Mouse (Mus musculus): ENCODE measurements around the gene Smagp. TPM values are rescaled to one million over a fixed set of nuclear protein-coding genes. Genes with fewer than 3 reads are reported as not detected.
A peak's percentile ranks its signal among the peaks of the same experiment; 100 is the strongest.

Gene Smagp
- polyA plus RNA-seq, 1 experiment from 2014 or later = 36.6 TPM

DNA sequence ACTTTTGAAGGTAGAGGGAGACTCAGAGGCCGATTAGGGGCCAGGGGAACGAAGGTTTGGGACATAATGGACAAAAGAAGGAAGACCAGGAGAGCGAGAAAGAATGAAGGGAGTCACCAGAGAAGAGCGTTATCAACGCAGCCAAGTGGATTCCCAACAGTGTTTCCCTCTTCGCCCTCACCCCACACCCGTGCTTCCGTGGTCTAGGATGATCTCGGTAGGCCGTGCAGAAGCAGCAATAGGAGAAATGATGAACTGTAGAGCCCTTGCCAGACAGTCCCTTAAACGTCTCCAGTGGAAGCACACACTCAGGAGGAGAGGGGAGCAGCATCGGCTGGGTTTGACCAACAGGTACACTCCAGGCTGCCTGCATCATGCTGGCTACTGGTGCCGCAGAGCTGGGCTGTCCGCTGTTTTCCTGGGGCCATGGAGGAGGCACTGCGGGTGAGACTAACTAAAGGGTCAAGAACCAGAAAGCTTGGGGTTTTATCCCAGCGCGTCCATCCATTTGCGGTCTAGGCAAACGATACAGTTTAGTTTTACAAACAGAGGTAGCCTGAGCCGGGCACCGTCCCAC lies 36.0 kb downstream of the Smagp start:
- Histone ChIP-seq H3K27ac (no peak overlapping the region), H3K4me3 (peak overlapping the region; percentile 76), H3K4me1 (peaks cover 24% of the 10 kb centered on the region), H3K36me3 (no peaks in the 10 kb centered on the region), H3K4me2 (peak overlapping the region; percentile 97), H3K27me3 (peaks cover 25% of the 10 kb centered on the region), H3K9ac (no peak overlapping the region), H3K9me3 (no peaks in the 10 kb centered on the region)
- no peak for ATAC-seq (ENCODE audit: insufficient number of reproducible peaks, low FRiP score, low TSS enrichment, low read depth)
- WGBS = 17% methylated on average over 21 of the region's 21 CpGs

DNA sequence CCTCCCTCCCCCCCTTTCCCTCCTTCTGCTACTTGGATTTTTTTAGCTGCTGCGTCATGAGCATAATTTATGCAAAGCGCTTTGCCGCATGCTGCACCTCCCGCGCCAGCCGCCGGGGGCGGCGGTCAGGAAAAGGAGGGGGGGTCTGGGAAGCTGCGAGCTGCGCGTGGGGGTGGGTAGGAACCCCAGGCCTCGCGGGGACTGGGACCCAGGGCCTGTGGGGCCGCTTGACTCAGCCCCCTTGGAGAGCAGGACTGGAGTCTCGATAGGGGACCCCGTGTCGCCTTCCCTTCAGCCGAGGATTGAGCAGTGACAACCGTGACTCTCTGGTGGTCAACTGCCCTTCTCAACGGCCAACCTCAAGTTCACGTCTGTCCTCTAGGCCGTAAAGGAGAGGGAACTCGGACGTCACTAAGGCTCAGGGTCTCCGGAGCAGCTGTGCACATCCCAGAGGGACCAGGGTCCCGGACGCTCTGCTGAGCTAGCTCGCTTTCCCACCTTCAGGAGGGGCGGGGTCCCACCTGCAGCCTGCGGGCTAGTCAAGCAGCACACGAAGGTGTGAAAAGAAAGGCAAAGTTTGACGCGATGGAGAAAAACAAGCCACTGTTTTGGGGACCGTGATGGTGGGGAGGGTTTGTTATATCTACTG lies 36.6 kb downstream of the Smagp start:
- peak overlapping the region; percentile 69 for H3K9ac ChIP-seq
- peaks cover 24% of the 10 kb centered on the region for H3K4me1 ChIP-seq
- H3K27me3 ChIP-seq = peaks cover 25% of the 10 kb centered on the region
- H3K36me3 ChIP-seq = no peaks in the 10 kb centered on the region
- peak overlapping the region; percentile 97 for H3K4me2 ChIP-seq
- no peaks in the 10 kb centered on the region for H3K9me3 ChIP-seq
- 1% methylated on average over 34 of the region's 35 CpGs for WGBS
- H3K27ac ChIP-seq = peak overlapping the region; percentile 47; the same call in 1 of the 2 replicates
- peak; percentile 57 for ATAC-seq (ENCODE audit: insufficient number of reproducible peaks, low FRiP score, low TSS enrichment, low read depth)
- peak overlapping the region; percentile 76 for H3K4me3 ChIP-seq

DNA sequence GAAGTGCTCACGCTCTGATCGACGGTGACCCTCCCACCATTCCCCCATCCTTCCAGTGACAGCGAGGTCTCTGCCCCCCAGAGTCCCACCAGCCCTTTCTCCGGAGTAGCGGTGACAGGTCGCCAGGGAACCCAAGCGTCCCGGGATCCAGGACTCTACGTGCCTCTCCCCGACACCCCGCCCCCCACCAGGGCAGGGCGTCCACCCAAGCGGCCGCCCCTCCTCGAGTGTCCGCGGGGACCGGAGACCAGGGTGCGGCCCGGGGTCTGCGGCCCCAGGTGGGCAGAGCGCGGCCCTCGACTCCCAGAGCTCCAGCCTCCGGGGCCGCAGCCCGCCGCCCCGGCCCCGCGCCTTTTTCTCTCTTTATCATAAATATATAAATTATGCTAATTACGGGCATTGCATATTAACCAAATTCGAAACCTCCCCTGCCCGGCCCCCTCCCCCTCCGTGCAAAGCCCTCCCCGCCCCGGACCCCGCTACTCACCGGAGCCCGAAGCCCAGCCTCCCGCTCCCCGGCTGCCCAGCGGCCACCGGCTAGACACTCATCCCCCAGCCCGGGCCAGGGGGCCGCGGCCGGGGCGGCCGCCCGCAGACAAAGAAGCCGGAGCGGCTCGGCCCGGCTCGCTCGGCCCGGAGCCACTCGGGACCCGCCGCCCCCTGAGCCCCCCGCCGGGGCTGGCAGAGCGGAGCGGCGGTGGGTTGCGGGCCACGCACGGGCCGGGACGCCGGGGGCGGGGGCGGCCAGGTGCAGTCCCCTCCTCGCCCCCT lies 37.3 kb downstream of the Smagp start, which contains the start of gene Pou6f1:
Gene Pou6f1, minus strand, starts transcription at position 709 of the 771 bp plus-strand sequence.
- Histone ChIP-seq H3K27me3 (peaks cover 19% of the 10 kb centered on the region), H3K36me3 (no peaks in the 10 kb centered on the region), H3K4me2 (peak within 1 kb of the TSS; percentile 97), H3K4me1 (peaks cover 18% of the 10 kb centered on the region), H3K27ac (peak within 1 kb of the TSS; percentile 47), H3K4me3 (peak within 1 kb of the TSS; percentile 76), H3K9ac (peak within 1 kb of the TSS; percentile 69), H3K9me3 (no peaks in the 10 kb centered on the region)
- WGBS = 0% methylated on average over 60 of the region's 76 CpGs
- ATAC-seq (ENCODE audit: insufficient number of reproducible peaks, low FRiP score, low TSS enrichment, low read depth) = peak; percentile 49

DNA sequence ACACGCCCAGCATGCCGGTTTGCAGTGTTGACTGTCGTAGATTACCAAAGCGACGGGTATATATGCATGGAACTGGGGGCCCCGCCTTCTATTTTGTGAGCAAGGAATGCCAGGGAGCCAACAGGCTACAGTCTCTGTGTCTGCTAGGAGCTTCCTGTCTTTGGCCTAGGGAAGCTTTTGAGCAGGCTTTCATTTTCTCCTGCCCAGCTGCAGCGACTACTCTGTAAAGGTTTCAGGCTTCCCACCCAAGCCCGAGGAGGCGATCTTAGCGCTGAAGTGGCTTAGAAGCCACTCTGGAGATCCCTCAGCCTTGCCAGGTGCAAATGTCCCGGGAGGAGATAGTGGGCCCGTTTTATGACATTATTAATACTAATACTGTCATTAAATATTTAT lies 37.9 kb downstream of the Smagp start:
- Histone ChIP-seq H3K4me3 (peak overlapping the region; percentile 76), H3K4me2 (peak overlapping the region; percentile 97), H3K9me3 (no peaks in the 10 kb centered on the region), H3K9ac (peak overlapping the region; percentile 69), H3K27ac (peak overlapping the region; percentile 38; the same call in 1 of the 2 replicates), H3K4me1 (peaks cover 18% of the 10 kb centered on the region), H3K36me3 (no peaks in the 10 kb centered on the region), H3K27me3 (peaks cover 19% of the 10 kb centered on the region)
- 1% methylated on average over 12 of the region's 12 CpGs for WGBS
- ATAC-seq (ENCODE audit: insufficient number of reproducible peaks, low FRiP score, low TSS enrichment, low read depth) = no peak

DNA sequence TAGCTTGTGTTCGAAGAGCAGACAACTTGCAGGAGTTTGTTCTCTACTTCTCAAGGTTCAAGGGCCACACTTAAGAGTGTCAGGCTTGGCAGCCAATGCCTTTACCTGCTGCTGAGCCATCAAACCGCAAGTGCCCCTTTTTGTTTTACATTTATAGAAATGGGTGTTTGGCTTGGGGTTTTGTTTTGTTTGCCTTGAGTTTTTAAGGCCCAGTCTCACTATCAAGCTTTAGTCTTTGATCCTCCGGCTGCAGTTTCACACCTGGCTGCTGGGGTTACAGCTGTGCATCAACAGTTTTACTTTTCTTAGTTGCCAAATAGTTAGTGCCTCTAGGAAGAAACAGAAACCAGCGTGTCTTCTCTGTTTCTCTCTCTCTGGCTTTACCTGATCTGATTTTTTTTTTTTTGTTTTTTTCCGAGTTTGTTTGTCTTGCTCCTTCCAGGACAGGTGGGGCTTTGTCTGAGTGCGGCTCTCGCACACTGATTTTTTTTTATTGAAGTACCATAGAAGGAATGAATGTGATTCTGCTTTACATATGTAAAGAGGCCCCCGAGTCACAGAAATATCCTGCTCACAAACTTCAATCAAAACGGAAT lies 38.4 kb downstream of the Smagp start:
- no peak for ATAC-seq (ENCODE audit: insufficient number of reproducible peaks, low FRiP score, low TSS enrichment, low read depth)
- H3K4me1 ChIP-seq = peaks cover 18% of the 10 kb centered on the region
- H3K9me3 ChIP-seq = no peaks in the 10 kb centered on the region
- WGBS = 20% methylated on average over 9 of the region's 9 CpGs
- H3K27ac ChIP-seq = peak overlapping the region; percentile 38; the same call in 1 of the 2 replicates
- H3K36me3 ChIP-seq = no peaks in the 10 kb centered on the region
- H3K9ac ChIP-seq = peak overlapping the region; percentile 69; the same call in 1 of the 2 replicates
- H3K27me3 ChIP-seq = peaks cover 15% of the 10 kb centered on the region
- H3K4me3 ChIP-seq = peak overlapping the region; percentile 76
- peak overlapping the region; percentile 97 for H3K4me2 ChIP-seq

DNA sequence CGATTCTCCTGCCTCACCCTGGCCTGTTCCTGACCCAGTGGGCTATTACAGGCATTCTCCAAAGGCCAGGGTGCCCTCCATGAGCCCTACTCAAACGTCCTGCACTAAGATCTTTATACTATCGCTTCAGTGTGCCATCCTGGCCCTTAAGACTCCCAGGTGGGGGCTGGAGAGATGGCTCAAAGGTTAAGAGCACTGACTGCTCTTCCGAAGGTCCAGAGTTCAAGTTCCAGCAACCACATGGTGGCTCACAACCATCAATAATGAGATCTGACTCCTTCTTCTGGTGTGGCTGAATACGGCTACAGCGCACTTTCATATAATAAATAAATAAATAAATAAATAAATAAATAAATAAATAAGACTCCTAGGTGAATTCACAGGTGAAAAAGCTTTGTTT lies 43.9 kb downstream of the Smagp start:
- no peak for ATAC-seq (ENCODE audit: insufficient number of reproducible peaks, low FRiP score, low TSS enrichment, low read depth)
- H3K9me3 ChIP-seq = no peaks in the 10 kb centered on the region
- no peaks in the 10 kb centered on the region for H3K4me1 ChIP-seq
- H3K36me3 ChIP-seq = peaks cover 9% of the 10 kb centered on the region; the same call in 1 of the 2 replicates
- H3K9ac ChIP-seq = no peak overlapping the region
- no peak overlapping the region for H3K4me2 ChIP-seq
- H3K27ac ChIP-seq = no peak overlapping the region
- H3K4me3 ChIP-seq = no peak overlapping the region
- no peaks in the 10 kb centered on the region for H3K27me3 ChIP-seq
- 79% methylated on average over 6 of the region's 6 CpGs for WGBS

DNA sequence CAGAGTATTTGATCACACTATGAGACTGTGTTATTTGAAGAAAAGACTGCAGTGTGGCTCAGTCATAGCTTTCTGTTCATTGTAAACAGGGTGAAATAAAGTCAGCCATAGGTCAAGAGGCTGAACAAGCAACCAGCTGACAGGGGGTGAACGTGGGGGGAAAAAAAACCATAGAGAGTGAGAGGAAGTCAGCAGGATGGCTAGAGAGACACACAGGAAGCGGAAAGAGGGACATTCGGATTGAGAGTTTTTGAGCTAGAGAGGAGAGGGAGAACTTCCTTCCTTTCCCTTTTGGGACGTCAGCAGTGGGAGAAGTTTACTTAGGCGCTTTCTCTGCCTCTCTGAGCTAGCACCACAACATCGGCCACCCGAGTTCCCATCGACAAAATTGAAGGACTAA lies 46.3 kb downstream of the Smagp start:
- Histone ChIP-seq H3K27ac (no peak overlapping the region), H3K4me1 (no peaks in the 10 kb centered on the region), H3K9me3 (no peaks in the 10 kb centered on the region), H3K4me3 (no peak overlapping the region), H3K4me2 (no peak overlapping the region), H3K9ac (no peak overlapping the region), H3K27me3 (no peaks in the 10 kb centered on the region), H3K36me3 (peaks cover 29% of the 10 kb centered on the region)
- ATAC-seq (ENCODE audit: insufficient number of reproducible peaks, low FRiP score, low TSS enrichment, low read depth) = no peak
- 75% methylated on average over 8 of the region's 8 CpGs for WGBS

DNA sequence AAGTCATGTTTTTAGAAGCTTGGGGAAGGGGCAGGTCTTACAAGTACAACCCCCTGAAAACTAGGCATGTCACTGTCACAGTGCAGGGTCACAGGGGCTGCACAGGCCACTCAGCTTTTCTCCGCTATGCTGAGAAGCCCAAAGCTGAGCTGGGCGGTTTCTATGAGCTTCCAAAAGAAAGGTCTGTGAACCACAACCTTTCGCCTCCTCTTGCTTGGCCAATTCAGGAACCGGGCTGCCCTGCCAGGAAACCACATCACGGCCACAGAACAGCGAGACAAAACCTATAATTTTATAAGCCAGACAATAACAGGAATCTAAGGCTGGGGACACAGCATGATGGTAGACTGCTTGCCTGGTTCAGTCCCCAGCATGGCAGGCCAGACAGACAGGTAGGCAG lies 48.4 kb downstream of the Smagp start:
- WGBS = 78% methylated on average over 6 of the region's 6 CpGs
- no peak overlapping the region for H3K9ac ChIP-seq
- H3K4me3 ChIP-seq = no peak overlapping the region
- no peaks in the 10 kb centered on the region for H3K27me3 ChIP-seq
- H3K4me2 ChIP-seq = no peak overlapping the region
- H3K36me3 ChIP-seq = peaks cover 34% of the 10 kb centered on the region
- H3K27ac ChIP-seq = no peak overlapping the region
- H3K4me1 ChIP-seq = no peaks in the 10 kb centered on the region
- no peak for ATAC-seq (ENCODE audit: insufficient number of reproducible peaks, low FRiP score, low TSS enrichment, low read depth)
- H3K9me3 ChIP-seq = no peaks in the 10 kb centered on the region

DNA sequence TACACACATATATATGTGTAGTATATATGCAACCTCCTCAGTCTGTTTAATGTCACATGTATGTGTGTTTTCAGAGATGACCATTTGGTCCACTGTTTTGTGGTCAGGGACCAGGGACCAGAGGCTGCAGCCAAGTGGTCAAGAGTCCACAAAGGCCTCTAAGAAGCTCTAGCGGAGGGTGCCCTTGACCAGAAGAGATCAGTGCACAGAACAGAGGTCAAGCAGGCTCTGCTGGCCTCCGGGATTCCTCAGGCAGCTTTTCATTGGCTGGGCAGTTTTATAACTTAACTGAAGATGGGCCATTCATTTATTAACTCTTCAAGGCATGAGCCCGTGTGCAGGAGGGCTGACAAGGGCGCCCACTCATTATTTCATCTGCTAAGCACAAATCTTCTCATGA lies 49.6 kb downstream of the Smagp start:
- ATAC-seq (ENCODE audit: insufficient number of reproducible peaks, low FRiP score, low TSS enrichment, low read depth) = no peak
- Histone ChIP-seq H3K36me3 (peaks cover 39% of the 10 kb centered on the region), H3K27me3 (no peaks in the 10 kb centered on the region), H3K4me2 (no peak overlapping the region), H3K4me1 (no peaks in the 10 kb centered on the region), H3K27ac (no peak overlapping the region), H3K9ac (no peak overlapping the region), H3K9me3 (no peaks in the 10 kb centered on the region), H3K4me3 (no peak overlapping the region)
- 75% methylated on average over 4 of the region's 4 CpGs for WGBS

DNA sequence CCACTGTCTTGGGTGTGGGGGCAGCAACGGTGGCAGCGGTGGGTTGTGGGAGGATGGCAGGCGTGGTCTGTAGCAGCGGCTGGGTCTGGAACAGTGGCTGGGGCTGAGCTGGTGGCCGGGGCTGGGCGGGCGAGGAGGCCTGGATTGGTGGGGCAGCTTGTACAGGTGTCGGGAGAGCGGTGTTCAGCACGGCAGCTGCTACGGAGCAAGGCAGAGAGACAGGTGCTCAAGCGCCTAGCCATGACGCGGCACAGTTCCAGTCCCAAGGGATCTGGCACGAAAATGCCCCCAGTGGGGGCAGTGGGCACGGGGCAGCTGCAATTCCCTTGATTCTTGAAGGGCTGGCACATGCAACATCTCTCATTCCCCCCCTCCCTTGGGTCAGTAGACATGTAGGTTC lies 50.8 kb downstream of the Smagp start:
- H3K36me3 ChIP-seq = peaks cover 39% of the 10 kb centered on the region
- H3K27me3 ChIP-seq = no peaks in the 10 kb centered on the region
- no peaks in the 10 kb centered on the region for H3K9me3 ChIP-seq
- 91% methylated on average over 16 of the region's 16 CpGs for WGBS
- H3K4me3 ChIP-seq = no peak overlapping the region
- no peak overlapping the region for H3K27ac ChIP-seq
- no peak overlapping the region for H3K4me2 ChIP-seq
- H3K9ac ChIP-seq = no peak overlapping the region
- no peaks in the 10 kb centered on the region for H3K4me1 ChIP-seq
- no peak for ATAC-seq (ENCODE audit: insufficient number of reproducible peaks, low FRiP score, low TSS enrichment, low read depth)

DNA sequence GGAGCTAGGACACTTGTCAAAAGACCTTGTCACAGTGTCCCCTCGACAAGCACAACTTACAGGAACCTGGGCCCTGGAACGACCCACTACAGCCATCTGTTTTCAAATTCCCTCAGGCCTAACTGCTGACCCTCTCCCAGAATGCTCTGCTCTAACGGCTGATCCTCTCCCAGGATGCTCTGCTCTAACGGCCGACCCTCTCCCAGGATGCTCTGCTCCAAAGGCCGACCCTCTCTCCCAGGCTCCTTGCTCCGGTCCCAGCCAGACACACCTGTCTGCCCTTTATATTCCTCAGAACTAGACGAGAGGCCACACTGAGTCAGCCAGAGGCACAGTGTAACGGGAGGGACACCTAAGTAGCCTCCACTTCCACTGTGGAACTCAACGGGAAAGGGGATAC lies 56.6 kb downstream of the Smagp start:
- no peak overlapping the region for H3K9ac ChIP-seq
- WGBS = 83% methylated on average over 10 of the region's 10 CpGs
- no peak for ATAC-seq (ENCODE audit: insufficient number of reproducible peaks, low FRiP score, low TSS enrichment, low read depth)

More for the DNA sequence above, 56.6 kb downstream of the Smagp start:
- Histone ChIP-seq H3K4me2 (no peak overlapping the region), H3K9me3 (no peaks in the 10 kb centered on the region), H3K27ac (no peak overlapping the region), H3K27me3 (no peaks in the 10 kb centered on the region), H3K4me3 (no peak overlapping the region), H3K36me3 (0 out of 2 replicates have a peak, but pooled peaks cover 14% of the 10 kb centered on the region), H3K4me1 (no peaks in the 10 kb centered on the region)
